Mouse (Mus musculus): ENCODE data around the gene Tfcp2. TPM values are rescaled to one million over a fixed set of nuclear protein-coding genes. Genes with fewer than 3 reads are reported as not detected.

Tfcp2 gene
- polyA plus RNA-seq, 3 experiments from 2014 or later: 3.7 to 8.4 (median 5.6) TPM

DNA sequence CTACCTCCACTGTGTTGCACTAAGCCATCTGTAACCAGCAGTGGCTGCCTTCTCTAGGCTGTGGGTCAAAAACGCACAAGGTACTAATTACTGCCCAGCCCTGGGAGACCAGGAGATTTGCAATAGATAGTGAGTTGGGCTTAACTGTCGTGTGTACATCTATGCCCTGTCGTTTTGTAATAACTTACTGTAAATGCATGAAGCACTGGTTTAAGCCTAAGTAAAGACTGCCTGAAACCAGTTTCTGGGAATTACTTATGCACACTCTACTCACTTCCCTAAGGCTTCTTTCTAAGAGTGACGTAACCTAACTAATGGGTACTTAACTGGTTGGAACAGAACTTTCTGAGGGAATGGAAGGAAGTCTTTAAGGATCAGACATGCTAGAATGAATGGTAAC lies 72.9 kb downstream of the Tfcp2 start:
- ATAC-seq: no peak

GRCm38 (mm10) chr15:100478351-100478750 lies 73.5 kb downstream of the Tfcp2 start:
- no peak for ATAC-seq

DNA sequence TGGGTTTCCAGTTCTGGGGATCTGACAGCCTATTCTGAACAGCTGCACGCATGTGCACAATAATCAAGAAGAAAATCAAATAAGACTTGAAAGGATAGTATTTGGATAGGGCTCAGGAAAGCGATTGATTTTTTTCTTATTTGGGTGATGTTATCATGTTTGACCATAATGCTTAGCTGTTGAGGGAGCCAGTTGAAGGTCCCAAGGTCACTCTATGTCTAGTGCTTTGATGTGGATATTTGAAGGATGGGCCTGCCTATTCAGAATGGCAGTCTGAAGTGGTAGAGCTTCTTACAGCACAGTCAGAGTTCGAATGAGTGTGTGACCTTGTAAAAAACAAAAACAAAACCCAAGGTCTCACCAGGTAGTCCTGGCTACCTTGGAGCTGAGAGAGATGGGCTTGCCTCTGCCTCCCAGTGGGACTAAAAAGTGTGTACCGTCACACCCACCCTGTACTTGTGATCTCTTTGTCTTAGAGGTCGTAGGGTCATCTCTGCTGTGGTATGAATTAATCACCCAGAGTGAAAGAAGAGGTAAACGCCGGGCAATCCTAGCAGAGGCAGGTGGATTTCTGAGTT lies 77.8 kb downstream of the Tfcp2 start:
- ATAC-seq: no peak

DNA sequence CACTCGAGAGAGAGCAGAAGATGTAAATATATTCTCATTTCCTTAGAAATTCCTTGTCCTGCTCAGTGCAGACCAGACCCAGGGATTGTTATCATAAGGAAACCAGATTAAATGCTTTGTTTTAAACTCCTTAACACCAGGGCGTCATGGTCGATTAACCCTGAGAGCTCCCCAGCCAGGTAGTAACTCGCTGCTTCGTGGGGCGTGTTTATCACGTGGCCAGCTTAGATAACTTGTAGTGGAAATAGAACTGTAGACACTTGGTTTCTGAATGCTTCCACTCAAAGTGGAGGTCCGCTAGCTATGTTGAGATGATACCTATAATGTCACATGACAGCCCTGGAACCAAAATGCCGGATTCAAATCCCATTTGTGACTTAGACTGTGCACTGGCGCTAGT lies 81.8 kb downstream of the Tfcp2 start:
- ATAC-seq: no peak

DNA sequence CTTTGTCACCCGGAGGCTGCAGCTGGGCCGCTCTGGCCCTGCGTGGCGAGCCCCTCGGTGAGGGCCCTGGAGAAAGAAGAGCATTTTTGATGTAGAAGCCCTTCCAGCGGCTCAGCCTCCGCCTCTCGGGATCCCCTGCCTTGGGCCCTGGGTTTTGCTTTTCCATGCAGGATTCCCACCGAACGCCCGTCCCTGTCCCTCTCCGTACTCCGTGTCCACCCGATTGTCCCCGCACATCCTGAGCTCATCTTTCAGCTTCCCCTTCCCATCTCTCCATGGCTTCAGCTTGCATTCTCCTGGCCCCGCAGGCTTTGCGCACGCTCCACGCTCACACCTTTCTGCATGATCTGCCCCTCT lies 82.6 kb downstream of the Tfcp2 start:
- no peak for ATAC-seq

GRCm38 (mm10) chr15:100468295-100469188 lies 83.3 kb downstream of the Tfcp2 start, which contains the start of gene Letmd1:
Gene Letmd1, plus strand, starts transcription at chr15:100469023.
- peak; percentile 94 for ATAC-seq

GRCm38 (mm10) chr15:100467738-100468137 lies 84.1 kb downstream of the Tfcp2 start:
- ATAC-seq: no peak

GRCm38 (mm10) chr15:100465432-100465831 lies 86.4 kb downstream of the Tfcp2 start:
- ATAC-seq: no peak

DNA sequence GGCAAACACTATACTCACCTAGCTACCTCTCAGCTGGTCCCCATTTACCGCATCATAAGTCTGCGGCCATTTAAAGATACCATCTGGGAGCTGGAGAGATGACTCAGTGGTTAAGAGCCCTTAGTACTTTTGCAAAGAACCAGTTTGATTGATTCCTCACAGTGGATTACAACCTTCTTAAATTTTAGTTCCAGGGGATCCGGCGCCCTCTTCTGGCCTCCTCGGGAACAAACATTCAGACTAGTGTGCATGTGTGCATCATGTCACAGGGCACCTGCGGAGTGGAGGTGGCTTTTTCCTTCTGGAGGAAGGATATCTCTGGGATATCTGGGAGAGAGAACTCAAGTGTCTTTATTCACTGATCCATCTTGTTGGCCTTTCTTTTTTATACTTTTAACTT lies 88.1 kb downstream of the Tfcp2 start:
- peak; percentile 38 for ATAC-seq

GRCm38 (mm10) chr15:100462086-100462485 lies 89.7 kb downstream of the Tfcp2 start:
- no peak for ATAC-seq

- no peak for ATAC-seq
Observed at GRCm38 (mm10) chr15:100461646-100462045, 90.2 kb downstream of the Tfcp2 start.

GRCm38 (mm10) chr15:100460942-100461341 lies 90.9 kb downstream of the Tfcp2 start:
- peak; percentile 72 for ATAC-seq

DNA sequence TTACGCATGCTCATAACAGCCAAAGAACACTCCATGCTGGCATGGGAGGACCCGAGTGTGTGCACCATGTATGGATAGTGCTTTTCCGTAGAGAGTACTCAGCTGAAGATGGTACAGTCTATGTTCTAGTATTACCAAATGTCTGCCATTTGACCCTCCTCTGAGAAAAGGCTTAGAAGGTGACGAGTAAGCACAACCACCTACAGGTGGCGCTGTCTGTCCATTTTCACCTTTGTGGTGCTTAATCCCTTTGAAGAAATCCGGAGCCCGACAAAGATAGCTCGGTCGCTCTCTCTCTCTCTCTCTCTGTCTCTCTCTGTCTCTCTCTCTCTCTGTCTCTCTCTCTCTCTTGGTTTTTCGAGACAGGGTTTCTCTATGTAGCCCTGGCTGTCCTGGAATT lies 93.8 kb downstream of the Tfcp2 start:
- ATAC-seq: no peak

DNA sequence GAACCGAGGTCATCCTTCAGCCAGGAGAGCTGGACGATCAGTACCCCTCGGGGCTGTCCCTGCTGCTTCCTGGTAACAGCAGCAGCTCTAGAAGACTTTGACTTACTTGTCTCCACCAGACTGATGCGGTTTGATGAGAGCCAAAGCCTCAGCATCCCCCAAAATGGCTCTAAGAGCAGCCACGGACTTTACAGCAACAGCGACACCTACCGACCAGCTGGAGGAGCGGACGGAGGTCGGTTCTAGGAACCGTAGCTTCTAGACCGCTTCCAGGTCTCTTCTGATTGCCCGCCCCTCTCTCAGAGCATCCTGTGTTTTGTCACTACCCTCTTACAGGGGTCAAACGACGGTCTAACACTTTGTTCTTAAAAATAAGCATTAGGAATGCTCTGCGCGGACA lies 94.5 kb downstream of the Tfcp2 start:
- ATAC-seq: peak; percentile 87

DNA sequence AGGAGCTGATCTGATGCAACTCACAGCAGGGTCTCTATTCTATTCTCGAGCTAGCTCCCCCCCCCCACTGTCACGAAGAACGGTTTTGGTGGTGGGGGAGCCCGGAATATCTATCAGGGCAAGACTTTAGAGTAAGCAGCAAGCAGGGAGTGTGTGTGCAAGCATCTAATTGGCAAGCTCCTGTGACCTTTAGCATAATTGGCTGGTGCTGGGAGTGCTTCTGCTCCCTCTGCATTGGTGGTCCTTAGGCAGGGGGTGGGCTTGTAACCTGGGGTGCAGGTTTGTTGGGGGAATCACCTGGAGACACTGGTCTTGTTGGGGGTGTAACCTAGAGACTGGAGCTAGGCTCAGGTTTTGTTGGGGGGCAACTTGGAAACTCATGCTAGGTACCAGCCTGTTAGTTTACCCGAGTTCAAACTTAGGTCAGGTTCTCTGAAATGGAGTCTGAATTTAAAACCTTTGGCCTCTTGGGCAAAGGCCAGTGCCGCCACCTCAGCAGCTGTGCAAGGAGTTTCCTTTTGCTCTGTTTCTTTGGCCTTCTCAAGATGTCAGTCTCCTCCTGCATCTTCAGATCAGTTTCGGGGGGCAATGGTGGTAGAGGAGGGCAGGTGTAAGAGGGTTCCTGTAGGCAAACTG lies 95.3 kb downstream of the Tfcp2 start:
- ATAC-seq: no peak

DNA sequence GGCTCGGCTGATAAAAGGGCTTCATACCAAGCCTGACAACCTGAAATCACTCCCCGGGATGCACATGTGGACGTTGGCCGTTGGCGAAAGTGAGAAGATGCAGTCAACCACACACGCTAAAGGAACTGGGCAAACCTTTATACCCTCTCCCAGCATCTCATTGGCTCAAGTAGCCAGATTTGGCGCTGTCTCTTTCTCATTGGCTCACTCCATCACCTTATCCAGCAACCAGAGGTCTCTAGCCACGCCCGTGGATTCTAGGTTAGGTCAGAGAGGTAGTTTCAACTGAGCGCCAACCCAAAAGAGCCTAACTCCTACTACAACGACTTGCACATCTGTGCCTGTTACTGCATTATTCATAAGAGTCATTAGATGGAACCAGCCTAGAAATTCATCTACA lies 99.3 kb downstream of the Tfcp2 start:
- ATAC-seq: no peak

DNA sequence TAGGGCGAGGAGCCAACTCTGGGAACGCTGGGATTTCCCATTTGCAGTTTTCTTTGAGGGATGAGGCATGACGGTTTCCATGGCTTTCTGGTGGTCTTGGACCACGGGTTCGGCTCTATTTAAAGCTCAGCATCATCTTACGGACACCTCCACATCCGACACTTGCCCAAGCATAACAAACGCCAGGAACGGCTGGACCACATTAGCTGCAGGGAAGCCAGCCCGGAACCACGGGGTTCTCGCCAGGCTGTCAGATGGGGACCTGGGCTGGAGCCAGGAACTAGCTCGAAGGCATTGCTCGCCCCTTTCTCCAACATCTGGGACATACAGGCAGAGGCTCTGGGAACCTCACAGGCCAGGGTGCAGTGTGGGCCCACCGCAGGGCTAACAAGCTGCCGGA lies 100.6 kb downstream of the Tfcp2 start:
- ATAC-seq: no peak

- ATAC-seq: no peak
Observed at GRCm38 (mm10) chr15:100449495-100449894, 102.3 kb downstream of the Tfcp2 start.

- no peak for ATAC-seq
Observed at GRCm38 (mm10) chr15:100448572-100448971, 103.2 kb downstream of the Tfcp2 start.
